Mouse (Mus musculus) spleen, postnatal 36 days (tissue): ENCODE results near the gene Ormdl3.
A peak's percentile ranks its signal among the peaks of the same experiment; 100 is the strongest.
"Not testable (repeated sequence)": the region's sequence is repeated elsewhere in the genome, so short reads cannot be mapped to it uniquely, and the experiment has no call there.

Source experiments
- DNase-seq, 2 experiments: peaks; one replicate each; pipeline ENCODE4 v3.0.0; 2022; ENCODE audit warnings: low spot score in 2 of 2, mixed read lengths in 1 of 2

Gene Ormdl3

GRCm38 (mm10) chr11:98586892-98587563 lies at the start of gene Ormdl3:
Gene Ormdl3, minus strand, starts transcription at chr11:98587368.
- DNase-seq: peak; percentile 97 to 98

GRCm38 (mm10) chr11:98635312-98635970 lies 48.3 kb upstream of the Ormdl3 start:
- peak; percentile 13 to 23 for DNase-seq

DNA sequence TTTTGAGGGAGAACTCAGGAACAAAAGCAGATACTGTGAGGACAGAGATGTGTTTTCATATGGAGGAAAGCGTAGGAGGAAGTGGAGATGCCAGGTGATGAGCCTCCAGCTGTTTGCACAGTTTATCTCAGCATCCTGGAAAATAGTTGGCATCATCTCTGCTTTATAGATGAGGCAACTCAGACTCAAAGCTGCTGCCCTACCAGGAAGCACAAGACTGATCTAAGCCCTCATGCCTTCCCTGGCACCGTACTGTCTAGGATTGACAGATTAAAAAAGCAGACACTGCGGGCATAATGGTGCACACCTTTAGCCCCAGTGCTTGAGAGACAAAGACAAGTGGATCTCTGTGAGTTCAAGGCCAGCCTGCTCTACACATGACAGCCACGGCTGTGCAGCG lies 43.5 kb upstream of the Ormdl3 start:
- DNase-seq: no peak

DNA sequence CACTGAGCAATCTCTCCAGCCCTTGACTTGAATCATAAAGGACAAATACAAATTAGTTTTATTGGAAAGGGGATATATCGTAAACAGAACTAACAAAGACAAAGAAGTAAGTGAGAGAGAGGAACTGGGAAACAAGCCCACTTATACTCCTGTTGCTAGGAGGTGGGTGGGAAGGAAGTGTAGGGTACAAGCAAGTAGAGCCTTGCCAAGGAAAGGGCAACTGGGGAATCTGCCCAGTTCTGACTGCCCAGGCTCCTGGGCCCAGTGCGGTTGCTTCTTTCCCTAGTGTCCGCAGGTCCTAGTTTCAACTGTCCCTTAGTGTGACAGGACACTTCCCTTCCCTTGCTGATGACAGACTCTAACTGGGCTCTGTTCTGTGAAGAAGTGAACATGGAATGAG lies 41.5 kb upstream of the Ormdl3 start:
- no peak for DNase-seq

- no peak for DNase-seq
Measured at GRCm38 (mm10) chr11:98625611-98626410, 38.6 kb upstream of the Ormdl3 start, which contains the start of the genes Gm12355 and Gsdma3. Gene Gm12355, minus strand, starts transcription at chr11:98625661. Gene Gsdma3, plus strand, starts transcription at chr11:98626360.

DNA sequence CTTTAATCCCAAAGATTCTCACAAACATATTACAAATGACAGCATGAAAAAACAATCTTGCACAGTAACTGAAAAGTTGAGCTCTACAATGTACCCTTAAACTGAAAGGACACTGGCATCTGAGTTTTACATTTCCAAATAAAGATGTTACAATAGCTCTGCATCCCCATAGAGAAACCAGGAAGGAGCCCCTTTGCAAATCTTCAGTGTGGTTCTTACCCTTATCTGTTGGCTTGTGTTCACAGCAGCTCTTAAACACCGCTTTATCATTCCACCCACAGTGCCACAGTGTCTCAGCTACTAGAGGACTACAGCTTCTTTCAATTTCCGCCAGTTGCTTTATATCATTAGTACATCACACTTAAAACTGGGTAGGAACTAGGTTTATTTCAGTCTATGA lies 37.2 kb upstream of the Ormdl3 start:
- DNase-seq: not testable (repeated sequence)

- not testable (repeated sequence) for DNase-seq
Measured at GRCm38 (mm10) chr11:98623981-98624380, 36.8 kb upstream of the Ormdl3 start.

DNA sequence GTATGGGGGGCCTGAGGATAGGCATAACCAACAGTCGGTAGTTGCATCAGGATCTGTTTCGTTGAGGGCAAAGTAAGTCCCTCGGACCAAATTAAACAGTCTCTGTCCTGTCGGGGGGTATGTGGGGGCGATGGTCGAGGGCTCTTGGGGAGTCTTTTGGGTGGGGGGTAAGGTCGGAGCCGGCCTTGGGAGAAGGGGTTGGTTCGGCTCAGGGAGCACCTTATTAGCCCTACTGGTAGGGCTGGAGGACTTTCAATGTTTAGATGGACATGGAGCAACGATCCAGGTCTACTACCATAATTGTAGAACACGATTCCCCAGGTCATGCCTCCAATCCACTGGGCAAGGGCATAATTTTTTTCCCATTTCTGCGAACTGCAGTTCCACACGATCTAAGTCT lies 33.6 kb upstream of the Ormdl3 start:
- no peak for DNase-seq

DNA sequence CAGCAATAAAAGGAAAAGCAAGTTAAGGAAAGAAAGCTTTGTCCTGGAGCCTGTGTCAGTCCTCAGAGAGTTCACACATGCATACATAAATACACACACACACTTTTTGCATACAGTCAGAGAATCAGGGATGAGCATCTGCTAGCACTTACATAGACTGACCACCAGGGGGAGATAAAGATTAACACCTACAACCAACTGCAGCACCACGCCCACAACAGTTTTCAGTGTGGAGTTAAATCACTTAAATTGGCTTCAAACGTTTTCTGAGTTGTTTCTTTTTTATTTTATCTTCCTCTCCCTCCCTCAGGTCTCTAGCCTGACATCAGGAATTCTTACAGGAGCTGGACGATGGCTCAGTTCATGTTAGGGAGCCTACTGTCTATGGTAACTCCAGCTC lies 19.6 kb upstream of the Ormdl3 start:
- peak; percentile 33 to 46 for DNase-seq

DNA sequence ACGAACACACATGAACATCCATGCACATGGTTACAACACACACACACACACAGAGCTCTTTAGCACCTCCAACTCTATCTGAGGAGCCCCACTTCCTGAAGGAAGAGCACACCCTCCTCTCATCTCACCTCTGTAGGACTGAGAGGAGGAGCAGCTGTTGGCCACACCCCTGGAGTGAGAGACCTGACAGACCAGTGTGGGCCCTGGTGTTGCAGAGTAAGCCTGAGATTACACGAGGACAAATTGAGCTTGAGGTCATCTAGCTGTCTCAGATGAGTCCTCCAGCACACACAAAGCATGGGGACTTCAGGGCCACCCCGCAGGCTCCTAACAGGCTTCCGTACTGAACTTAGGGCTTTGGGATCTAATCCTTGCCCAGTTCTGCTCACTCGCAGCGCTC lies 17.7 kb upstream of the Ormdl3 start:
- not testable (repeated sequence) for DNase-seq

- DNase-seq: no peak
Measured at GRCm38 (mm10) chr11:98603953-98604352, 16.8 kb upstream of the Ormdl3 start.

DNA sequence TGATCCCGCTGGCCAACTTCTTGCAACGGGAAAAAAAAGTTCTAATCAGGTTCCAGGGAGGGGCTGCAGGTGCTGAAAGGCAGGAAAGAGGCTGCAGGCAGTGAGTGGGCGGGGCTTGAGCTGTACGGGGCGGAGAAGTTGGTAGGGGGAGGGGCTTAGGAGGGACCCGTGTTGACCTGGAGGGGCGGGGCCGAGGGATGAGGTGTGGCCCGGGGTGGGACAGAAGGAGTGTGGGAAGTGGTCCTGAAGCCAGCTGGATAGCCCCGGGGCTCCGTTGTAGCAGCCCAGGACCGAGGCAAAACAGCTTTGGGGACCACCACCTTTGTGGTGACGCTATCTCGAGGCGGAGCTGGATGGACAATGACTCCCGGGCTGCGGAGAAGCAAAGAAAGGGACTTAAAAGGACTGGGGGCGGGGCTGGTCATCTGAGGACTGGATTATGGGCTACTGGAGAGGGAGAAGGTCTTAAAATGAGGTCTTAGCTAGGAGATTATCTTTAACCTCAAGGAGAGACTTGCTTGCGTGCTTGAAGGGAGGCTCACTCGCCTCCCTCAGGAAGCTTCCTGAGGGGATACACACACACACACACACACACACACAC lies 15.0 kb upstream of the Ormdl3 start:
- DNase-seq: peak; percentile 26 to 38

GRCm38 (mm10) chr11:98599291-98599690 lies 12.1 kb upstream of the Ormdl3 start:
- DNase-seq: no peak

DNA sequence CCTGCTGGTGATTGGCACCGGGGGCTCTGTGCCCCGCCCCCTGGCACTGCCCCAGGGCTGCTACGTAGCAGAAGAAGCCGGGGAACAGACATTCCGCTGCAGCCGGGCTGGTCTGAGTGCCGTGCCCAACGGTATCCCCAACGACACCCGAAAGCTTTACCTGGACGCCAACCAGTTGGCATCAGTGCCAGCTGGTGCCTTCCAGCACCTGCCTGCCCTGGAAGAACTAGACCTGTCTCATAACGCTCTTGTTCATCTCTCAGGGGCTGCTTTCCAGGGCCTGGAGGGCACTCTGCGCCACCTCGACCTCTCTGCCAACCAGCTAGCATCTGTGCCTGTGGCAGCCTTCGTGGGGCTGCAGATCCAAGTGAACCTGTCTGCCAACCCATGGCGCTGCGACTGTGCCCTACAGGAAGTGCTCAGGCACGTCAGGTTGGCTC lies 11.7 kb upstream of the Ormdl3 start:
- no peak for DNase-seq

GRCm38 (mm10) chr11:98597991-98598390 lies 10.8 kb upstream of the Ormdl3 start, which contains the start of gene Lrrc3c:
Gene Lrrc3c, plus strand, starts transcription at chr11:98598291.
- DNase-seq: no peak

GRCm38 (mm10) chr11:98597363-98597762 lies 10.2 kb upstream of the Ormdl3 start:
- peak; percentile 62 to 72 for DNase-seq

GRCm38 (mm10) chr11:98595955-98596354 lies 8.8 kb upstream of the Ormdl3 start:
- no peak for DNase-seq

GRCm38 (mm10) chr11:98595473-98595872 lies 8.3 kb upstream of the Ormdl3 start:
- no peak for DNase-seq

DNA sequence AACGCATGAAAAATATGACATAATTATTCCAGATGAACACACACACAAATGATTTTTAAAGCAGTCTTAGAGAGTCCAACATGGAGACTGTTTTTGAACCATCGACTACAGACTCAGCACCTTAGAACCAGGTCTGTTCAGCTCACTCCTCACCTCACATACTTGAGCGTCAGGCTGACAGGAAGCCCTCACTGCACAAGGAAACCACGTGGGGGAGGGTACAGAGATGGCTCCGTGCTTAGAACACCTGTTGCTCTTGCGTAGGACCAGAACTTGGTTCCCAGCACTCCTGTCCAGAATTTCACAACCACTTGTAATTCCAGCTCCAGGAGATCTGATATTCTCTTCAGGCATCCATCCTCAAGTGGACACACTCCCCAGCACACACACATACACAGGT lies 7.9 kb upstream of the Ormdl3 start:
- no peak for DNase-seq

- DNase-seq: no peak
Measured at GRCm38 (mm10) chr11:98590548-98591445, 3.6 kb upstream of the Ormdl3 start.

DNA sequence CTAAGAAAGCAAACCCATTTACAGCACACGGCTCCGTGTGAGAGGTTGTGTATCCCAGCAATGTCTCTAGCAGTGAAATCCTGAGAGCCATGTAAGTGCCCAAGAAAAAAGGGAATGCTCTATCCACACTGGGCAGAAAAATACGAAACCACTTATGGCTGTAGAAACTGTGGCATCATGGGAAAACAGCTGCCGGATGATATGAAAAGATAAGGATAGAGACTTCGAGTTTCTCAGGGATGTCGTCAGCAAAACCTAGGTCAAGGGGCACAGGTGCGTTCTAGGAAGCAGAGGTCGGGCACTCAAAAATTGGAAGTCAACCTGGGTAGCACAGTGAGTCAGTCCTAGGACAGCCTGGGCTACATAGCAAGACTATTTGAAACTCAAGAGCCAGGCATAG lies 2.1 kb upstream of the Ormdl3 start:
- no peak for DNase-seq
